Mouse (Mus musculus): Measurements from ENCODE around the gene Clk2.
"Not testable (repeated sequence)": the region's sequence is repeated elsewhere in the genome, so short reads cannot be mapped to it uniquely, and the experiment has no call there.

DNA sequence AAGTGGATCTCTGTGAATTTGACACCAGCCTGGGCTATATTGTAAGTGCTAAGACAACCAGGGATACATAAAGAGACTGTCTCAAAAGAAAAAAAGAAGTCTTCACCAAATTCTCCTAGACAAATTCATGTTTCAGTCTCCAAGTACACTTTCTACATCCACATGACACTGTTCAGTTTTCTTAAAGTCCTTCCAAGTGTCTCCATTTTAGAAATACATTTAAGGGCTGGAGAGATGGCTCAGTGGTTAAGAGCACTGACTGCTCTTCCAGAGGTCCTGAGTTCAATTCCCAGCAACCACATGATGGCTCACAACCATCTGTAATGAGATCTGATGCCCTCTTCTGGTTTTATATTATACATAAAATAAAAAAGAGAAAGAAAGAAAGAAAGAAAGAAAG is 3.4 kb upstream of the Clk2 start:
- not testable (repeated sequence) for TF ChIP-seq POLR2A (IDR thresholded peaks at IDR 0.05; ENCODE audit: insufficient read depth, low read length); CTCF (IDR thresholded peaks at IDR 0.05; ENCODE audit: low read depth, low read length); EP300 (IDR thresholded peaks at IDR 0.05; ENCODE audit: insufficient read depth, low read depth, low read length)

Data from ES-Bruce4 (cell line).